Mouse (Mus musculus): ENCODE measurements around the gene Ncdn. TPM values are rescaled to one million over a fixed set of nuclear protein-coding genes. Genes with fewer than 3 reads are reported as not detected.
A peak's percentile ranks its signal among the peaks of the same experiment; 100 is the strongest.

The Ncdn gene
- polyA plus RNA-seq, 1 experiment from 2014 or later: 161 TPM

- no peaks in the 10 kb centered on the region; the same call in 1 of the 2 replicates for H3K4me1 ChIP-seq (ENCODE audit: control insufficient read depth, insufficient read depth, low read length)
- no peak overlapping the region for H3K27ac ChIP-seq (ENCODE audit: low read length)
- no peak overlapping the region for H3K9ac ChIP-seq (ENCODE audit: low read depth, low read length)
- no peaks in the 10 kb centered on the region for H3K9me3 ChIP-seq (replicated peaks; ENCODE audit: control insufficient read depth, low read length, poor library complexity, severe bottlenecking)
- H3K27me3 ChIP-seq (ENCODE audit: control insufficient read depth, insufficient read depth, low read depth, low read length): peaks cover 66% of the 10 kb centered on the region
- ATAC-seq: no peak
- no peaks in the 10 kb centered on the region for H3K36me3 ChIP-seq (ENCODE audit: control insufficient read depth, insufficient read depth, low read length)
- peak overlapping the region; percentile 28 for H3K4me3 ChIP-seq (ENCODE audit: low read depth, low read length)
- 1% methylated on average over 62 of the region's 62 CpGs for WGBS
- peak overlapping the region; percentile 47 for H3K4me2 ChIP-seq (ENCODE audit: low read length)
Measured at GRCm38 (mm10) chr4:126735382-126736000, 17.7 kb downstream of the Ncdn start.

GRCm38 (mm10) chr4:126734700-126735381 lies 18.4 kb downstream of the Ncdn start:
- Histone ChIP-seq H3K9ac (ENCODE audit: low read depth, low read length) (no peak overlapping the region), H3K4me3 (ENCODE audit: low read depth, low read length) (peak overlapping the region; percentile 28), H3K27ac (ENCODE audit: low read length) (no peak overlapping the region), H3K4me2 (ENCODE audit: low read length) (peak overlapping the region; percentile 47), H3K4me1 (ENCODE audit: control insufficient read depth, insufficient read depth, low read length) (no peaks in the 10 kb centered on the region; the same call in 1 of the 2 replicates), H3K36me3 (ENCODE audit: control insufficient read depth, insufficient read depth, low read length) (no peaks in the 10 kb centered on the region), H3K9me3 (replicated peaks; ENCODE audit: control insufficient read depth, low read length, poor library complexity, severe bottlenecking) (no peaks in the 10 kb centered on the region), H3K27me3 (ENCODE audit: control insufficient read depth, insufficient read depth, low read depth, low read length) (peaks cover 70% of the 10 kb centered on the region)
- no peak for ATAC-seq
- 2% methylated on average over 51 of the region's 51 CpGs for WGBS

GRCm38 (mm10) chr4:126734001-126734603 lies 19.1 kb downstream of the Ncdn start:
- Histone ChIP-seq H3K27ac (ENCODE audit: low read length) (no peak overlapping the region), H3K4me1 (ENCODE audit: control insufficient read depth, insufficient read depth, low read length) (no peaks in the 10 kb centered on the region; the same call in 1 of the 2 replicates), H3K36me3 (ENCODE audit: control insufficient read depth, insufficient read depth, low read length) (no peaks in the 10 kb centered on the region), H3K4me2 (ENCODE audit: low read length) (no peak overlapping the region), H3K27me3 (ENCODE audit: control insufficient read depth, insufficient read depth, low read depth, low read length) (peaks cover 68% of the 10 kb centered on the region), H3K9ac (ENCODE audit: low read depth, low read length) (no peak overlapping the region), H3K9me3 (replicated peaks; ENCODE audit: control insufficient read depth, low read length, poor library complexity, severe bottlenecking) (no peaks in the 10 kb centered on the region), H3K4me3 (ENCODE audit: low read depth, low read length) (no peak overlapping the region)
- 6% methylated on average over 16 of the region's 16 CpGs for WGBS
- ATAC-seq: no peak

DNA sequence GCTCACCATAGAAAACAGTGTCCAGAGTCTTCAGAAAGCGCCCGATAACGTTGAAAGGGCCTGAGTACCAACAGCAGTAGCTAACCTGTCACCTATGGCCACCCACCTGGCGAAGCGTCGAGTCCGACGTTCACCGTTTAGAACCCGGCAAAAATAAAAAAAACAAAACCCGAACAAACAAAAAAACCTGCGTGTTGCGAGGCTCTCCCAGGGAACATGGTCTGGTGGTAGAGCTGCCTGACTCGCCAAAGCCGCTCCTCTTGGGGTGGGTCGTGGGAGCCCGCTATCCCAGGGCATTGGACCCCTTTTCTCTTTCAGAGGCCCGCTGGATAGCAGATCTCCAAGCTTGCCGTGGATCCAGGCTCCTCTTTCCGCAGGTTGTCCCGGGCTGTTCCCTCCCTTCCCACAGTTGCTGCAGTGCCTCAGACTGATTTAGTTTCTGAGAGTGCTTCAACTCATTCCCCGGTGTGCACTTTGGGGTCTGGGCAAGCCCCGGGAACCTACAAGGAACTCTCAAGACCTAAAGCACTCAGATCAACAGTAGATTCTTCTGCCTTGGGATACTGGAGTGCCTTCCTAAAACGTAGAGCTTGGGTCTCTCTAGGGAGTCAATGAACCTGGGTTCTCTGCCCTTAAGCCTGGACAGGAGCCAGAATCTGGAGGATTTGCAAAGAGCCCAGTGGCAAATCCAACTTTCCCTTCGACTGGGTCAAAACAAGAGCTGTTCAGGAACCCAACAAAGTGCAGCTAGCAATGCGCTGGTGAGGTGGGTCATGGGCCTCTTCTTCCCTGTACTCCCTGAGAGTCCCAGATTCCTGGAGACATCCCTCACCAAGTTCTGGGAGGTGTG lies 20.5 kb downstream of the Ncdn start:
- Histone ChIP-seq H3K27ac (ENCODE audit: low read length) (no peak overlapping the region), H3K4me1 (ENCODE audit: control insufficient read depth, insufficient read depth, low read length) (no peaks in the 10 kb centered on the region; the same call in 1 of the 2 replicates), H3K9me3 (replicated peaks; ENCODE audit: control insufficient read depth, low read length, poor library complexity, severe bottlenecking) (no peaks in the 10 kb centered on the region), H3K27me3 (ENCODE audit: control insufficient read depth, insufficient read depth, low read depth, low read length) (peaks cover 54% of the 10 kb centered on the region), H3K4me2 (ENCODE audit: low read length) (peak overlapping the region; percentile 42), H3K9ac (ENCODE audit: low read depth, low read length) (no peak overlapping the region), H3K4me3 (ENCODE audit: low read depth, low read length) (peak overlapping the region; percentile 20; the same call in 1 of the 2 replicates), H3K36me3 (ENCODE audit: control insufficient read depth, insufficient read depth, low read length) (no peaks in the 10 kb centered on the region)
- WGBS: 4% methylated on average over 26 of the region's 26 CpGs
- ATAC-seq: no peak

- Histone ChIP-seq H3K27me3 (ENCODE audit: control insufficient read depth, insufficient read depth, low read depth, low read length) (peaks cover 51% of the 10 kb centered on the region), H3K27ac (ENCODE audit: low read length) (no peak overlapping the region), H3K4me3 (ENCODE audit: low read depth, low read length) (peak overlapping the region; percentile 20; the same call in 1 of the 2 replicates), H3K36me3 (ENCODE audit: control insufficient read depth, insufficient read depth, low read length) (no peaks in the 10 kb centered on the region), H3K4me1 (ENCODE audit: control insufficient read depth, insufficient read depth, low read length) (no peaks in the 10 kb centered on the region; the same call in 1 of the 2 replicates), H3K9me3 (replicated peaks; ENCODE audit: control insufficient read depth, low read length, poor library complexity, severe bottlenecking) (no peaks in the 10 kb centered on the region), H3K9ac (ENCODE audit: low read depth, low read length) (no peak overlapping the region), H3K4me2 (ENCODE audit: low read length) (peak overlapping the region; percentile 42)
- no peak for ATAC-seq
- WGBS: 3% methylated on average over 18 of the region's 18 CpGs
Measured at GRCm38 (mm10) chr4:126732111-126732510, 21.1 kb downstream of the Ncdn start.

DNA sequence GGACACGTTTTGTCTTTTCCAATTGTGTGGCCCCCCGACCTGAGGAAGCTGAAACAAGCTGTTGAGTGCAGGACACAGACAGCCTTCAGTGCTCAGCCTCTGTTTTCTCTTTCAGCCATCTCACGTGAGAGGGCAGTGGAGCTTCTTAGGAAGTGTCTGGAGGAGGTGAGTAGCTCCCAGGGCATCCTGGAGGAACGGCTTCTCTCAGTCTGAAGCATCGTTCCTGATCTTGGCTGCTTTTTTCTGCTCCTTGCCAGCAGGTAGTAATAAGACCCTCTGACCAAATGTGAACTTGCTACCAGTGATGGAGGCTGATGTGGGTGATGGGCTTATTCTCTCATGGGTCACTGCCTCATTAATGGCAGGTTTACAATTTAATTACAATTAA lies 45.8 kb downstream of the Ncdn start:
- H3K27me3 ChIP-seq (ENCODE audit: control insufficient read depth, insufficient read depth, low read depth, low read length): no peaks in the 10 kb centered on the region
- H3K27ac ChIP-seq (ENCODE audit: low read length): no peak overlapping the region
- no peak overlapping the region for H3K9ac ChIP-seq (ENCODE audit: low read depth, low read length)
- no peak overlapping the region for H3K4me3 ChIP-seq (ENCODE audit: low read depth, low read length)
- WGBS: 48% methylated on average over 5 of the region's 5 CpGs
- no peaks in the 10 kb centered on the region for H3K9me3 ChIP-seq (replicated peaks; ENCODE audit: control insufficient read depth, low read length, poor library complexity, severe bottlenecking)
- no peaks in the 10 kb centered on the region for H3K4me1 ChIP-seq (ENCODE audit: control insufficient read depth, insufficient read depth, low read length)
- H3K4me2 ChIP-seq (ENCODE audit: low read length): no peak overlapping the region
- ATAC-seq: no peak
- H3K36me3 ChIP-seq (ENCODE audit: control insufficient read depth, insufficient read depth, low read length): peaks cover 28% of the 10 kb centered on the region

DNA sequence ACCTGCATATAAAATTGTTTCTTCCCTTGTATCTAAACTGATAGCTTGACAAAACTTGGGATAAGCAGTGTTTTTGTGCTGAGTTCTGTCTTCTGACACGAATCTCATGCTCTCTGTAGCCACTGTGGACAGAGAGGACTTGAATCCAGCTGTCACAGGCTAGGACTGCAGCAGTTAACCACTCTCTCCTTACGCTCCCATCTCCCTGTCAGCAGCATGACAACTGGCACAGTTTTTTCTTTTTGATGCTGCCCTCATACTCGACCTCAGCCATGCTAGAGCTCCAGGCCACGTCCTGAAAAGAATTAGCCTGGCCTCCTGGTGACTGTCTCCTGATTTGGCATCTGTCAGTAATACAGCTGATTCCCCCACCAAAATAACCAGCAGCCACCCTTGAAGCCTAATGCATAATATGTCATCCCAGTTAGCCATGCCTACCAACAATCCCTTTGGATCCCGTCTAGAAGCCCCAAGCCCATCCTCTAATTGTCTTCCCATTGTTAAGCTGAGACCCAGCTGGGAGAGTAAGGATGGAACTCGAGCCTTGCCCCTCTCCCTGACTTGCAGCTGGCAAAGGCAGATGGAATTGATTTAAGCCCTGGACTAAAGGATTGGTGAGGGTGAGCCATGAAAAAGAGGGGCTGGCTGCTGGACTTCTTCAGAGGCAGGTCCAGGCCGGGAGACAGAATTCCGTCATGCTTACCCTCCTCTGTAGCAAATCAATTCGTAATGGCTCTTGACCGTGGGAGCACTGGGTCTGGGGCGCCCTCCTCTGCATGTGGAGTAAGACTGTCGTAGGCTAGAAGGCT lies 46.4 kb downstream of the Ncdn start:
- WGBS: 38% methylated on average over 12 of the region's 12 CpGs
- ATAC-seq: no peak

DNA sequence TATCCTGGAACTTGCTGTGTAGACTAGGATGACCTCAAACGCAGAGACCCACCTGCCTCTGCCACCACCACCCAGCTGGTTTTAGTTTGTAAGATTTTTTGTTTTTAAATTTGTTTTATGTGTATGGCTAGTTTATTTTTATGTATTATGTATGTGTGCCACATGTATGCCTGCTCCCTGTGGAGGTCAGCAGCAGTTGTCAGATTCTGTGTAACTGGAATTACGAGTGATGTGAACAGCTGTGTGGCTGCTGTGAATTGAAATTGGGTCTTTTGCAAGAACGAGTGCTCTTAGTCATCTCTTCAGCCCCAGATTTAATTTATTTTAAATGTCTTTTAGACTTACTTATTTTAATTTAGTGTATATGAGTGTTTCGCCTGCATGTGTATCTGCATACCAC lies 56.3 kb downstream of the Ncdn start:
- whole genome bisulfite sequencing: 95% methylated on average over 4 of the region's 4 CpGs
- H3K36me3 ChIP-seq (ENCODE audit: control insufficient read depth, insufficient read depth, low read length): peaks cover 4% of the 10 kb centered on the region; the same call in 1 of the 2 replicates
- no peak overlapping the region for H3K27ac ChIP-seq (ENCODE audit: low read length)
- H3K4me2 ChIP-seq (ENCODE audit: low read length): no peak overlapping the region
- H3K9ac ChIP-seq (ENCODE audit: low read depth, low read length): no peak overlapping the region
- no peaks in the 10 kb centered on the region for H3K27me3 ChIP-seq (ENCODE audit: control insufficient read depth, insufficient read depth, low read depth, low read length)
- no peak overlapping the region for H3K4me3 ChIP-seq (ENCODE audit: low read depth, low read length)
- H3K9me3 ChIP-seq (replicated peaks; ENCODE audit: control insufficient read depth, low read length, poor library complexity, severe bottlenecking): no peaks in the 10 kb centered on the region
- H3K4me1 ChIP-seq (ENCODE audit: control insufficient read depth, insufficient read depth, low read length): no peaks in the 10 kb centered on the region
- no peak for ATAC-seq

More for the DNA sequence above, 46.4 kb downstream of the Ncdn start:
- Histone ChIP-seq H3K27me3 (ENCODE audit: control insufficient read depth, insufficient read depth, low read depth, low read length) (no peaks in the 10 kb centered on the region), H3K9ac (ENCODE audit: low read depth, low read length) (0 out of 2 replicates have a peak overlapping the region, but pooled peaks have one; percentile 6), H3K4me3 (ENCODE audit: low read depth, low read length) (no peak overlapping the region), H3K9me3 (replicated peaks; ENCODE audit: control insufficient read depth, low read length, poor library complexity, severe bottlenecking) (no peaks in the 10 kb centered on the region), H3K4me2 (ENCODE audit: low read length) (no peak overlapping the region), H3K27ac (ENCODE audit: low read length) (no peak overlapping the region), H3K36me3 (ENCODE audit: control insufficient read depth, insufficient read depth, low read length) (peaks cover 33% of the 10 kb centered on the region), H3K4me1 (ENCODE audit: control insufficient read depth, insufficient read depth, low read length) (no peaks in the 10 kb centered on the region)
